Mouse (Mus musculus) small intestine, adult 2 months (tissue): ENCODE measurements at regions not wholly inside any gene's neighbourhood (a gene's known extent, or its start where the extent isn't known, plus 50 kb on each side); places are given as distances from the start of the nearest gene placed in this dataset.

Experiments
- CTCF ChIP-seq: fragments of 200-500 bp; IDR thresholded peaks from 2 replicates; pipeline ENCODE4 v1.5.1; 2012; ENCODE audit warnings: low read depth, mild to moderate bottlenecking, control low read depth, inconsistent platforms, low read length, moderate library complexity, mixed read lengths; ENCODE audit not compliant: insufficient replicate concordance, insufficient read length; ENCODE audit errors: extremely low read depth
- POLR2A ChIP-seq: fragments of 200-500 bp; IDR thresholded peaks from 2 replicates; pipeline ENCODE4 v1.6.1; 2012; ENCODE audit warnings: low read depth, mild to moderate bottlenecking, control low read depth, inconsistent platforms, low read length, moderate library complexity

GRCm38 (mm10) chr4:131041210-131041609, 97.0 kb downstream of the Matn1 start:
- no peak for TF ChIP-seq CTCF
- no peak for TF ChIP-seq POLR2A
